Mouse (Mus musculus) stomach, postnatal 0 days (tissue): ENCODE measurements around the gene Prr15l. TPM values are rescaled to one million over a fixed set of nuclear protein-coding genes. Genes with fewer than 3 reads are reported as not detected.

Experiments used
- ATAC-seq: fragments of 200-750 bp; cut with Nextera tagmentation; 2 replicates; pipeline ENCODE4 v1.8.0; 2017; ENCODE audit not compliant: low FRiP score, low TSS enrichment
- DNase-seq: peaks from one replicate; pipeline ENCODE4 v3.0.0-alpha.2; 2016; ENCODE audit warnings: low spot score
- H3K27ac ChIP-seq: fragments of 300-500 bp; sonication (generic); replicated peaks from 2 replicates; pipeline ENCODE4 v1.5.1; 2014; ENCODE audit warnings: mild to moderate bottlenecking, control low read depth
- H3K27me3 ChIP-seq: fragments of 300-500 bp; sonication (generic); 2 replicates; pipeline ENCODE4 v1.6.1; 2014; ENCODE audit warnings: low read length; ENCODE audit not compliant: control insufficient read depth, insufficient read depth
- H3K36me3 ChIP-seq: fragments of 300-500 bp; sonication (generic); 2 replicates; pipeline ENCODE4 v1.6.1; 2014; ENCODE audit warnings: low read length, mixed read lengths; ENCODE audit not compliant: control insufficient read depth, insufficient read depth
- H3K4me1 ChIP-seq: fragments of 300-500 bp; sonication (generic); replicated peaks from 2 replicates; pipeline ENCODE4 v1.6.1; 2014; ENCODE audit warnings: antibody characterized with exemption; ENCODE audit not compliant: control insufficient read depth, insufficient read depth
- H3K4me2 ChIP-seq: fragments of 300-500 bp; sonication (generic); replicated peaks from 2 replicates; pipeline ENCODE4 v1.6.1; 2014; ENCODE audit warnings: low read depth, mild to moderate bottlenecking, control low read depth, moderate library complexity
- H3K4me3 ChIP-seq: fragments of 300-500 bp; sonication (generic); 2 replicates; pipeline ENCODE4 v1.5.1; 2014; ENCODE audit warnings: low read depth, low read length, control low read depth
- H3K9ac ChIP-seq: fragments of 300-500 bp; sonication (generic); 2 replicates; pipeline ENCODE4 v1.6.1; 2014; ENCODE audit warnings: mild to moderate bottlenecking, low read length, control low read depth, mixed read lengths
- H3K9me3 ChIP-seq: fragments of 300-500 bp; sonication (generic); 2 replicates; pipeline ENCODE4 v1.6.1; 2016; ENCODE audit warnings: low read length; ENCODE audit not compliant: control insufficient read depth
- CTCF ChIP-seq: IDR thresholded peaks from 2 replicates; pipeline ENCODE4 v1.5.1; 2016; ENCODE audit warnings: antibody characterized with exemption, low read depth, mild to moderate bottlenecking, moderate library complexity
- EP300 ChIP-seq: optimal IDR thresholded peaks from 2 replicates; pipeline ENCODE3; 2016; ENCODE audit warnings: antibody characterized with exemption
- WGBS: fragments of 180-500 bp; shearing (Covaris S2); extraction: QIAGEN DNeasy Blood & Tissue Kit; methylation state at CpG from one replicate; pipeline ENCODE4 v1.1.7; 2014; 5-methylcytosine and 5-hydroxymethylcytosine counted together
- polyA plus RNA-seq: library from polyadenylated mRNA; unstranded; fragments of >200 nt; fragmentation: Nextera tagmentation; extraction: Ambion mirVana; gene quantifications from 2 replicates; pipeline ENCODE4 v1.2.1, GENCODE M21; 2015

Gene Prr15l
- polyA plus RNA-seq, 1 experiment from 2014 or later, result 112 TPM

DNA sequence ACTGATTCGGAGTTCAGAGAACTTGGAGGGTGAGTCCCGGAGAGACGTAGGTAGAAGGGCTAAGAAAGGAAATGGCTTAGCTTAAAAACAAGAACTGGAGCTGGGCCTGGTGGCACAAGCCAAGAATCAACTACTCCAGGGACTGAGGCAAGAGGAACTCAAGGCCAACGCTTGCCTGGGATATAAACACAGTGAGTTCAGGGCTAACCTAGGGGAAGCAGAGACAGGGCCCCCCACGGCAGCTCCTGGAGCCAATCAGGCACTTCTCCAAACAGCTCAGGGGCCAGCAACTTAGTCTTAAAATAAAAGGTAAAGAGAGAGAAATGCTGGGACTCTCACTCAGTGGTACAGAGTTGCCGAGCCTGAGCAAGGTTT is 10.5 kb downstream of the Prr15l start:
- H3K4me2 ChIP-seq, result no peak overlapping the region
- no peak overlapping the region for H3K9ac ChIP-seq
- peak overlapping the region; percentile 78 for H3K27ac ChIP-seq
- peaks cover 2% of the 10 kb centered on the region; the same call in 1 of the 2 replicates for H3K4me1 ChIP-seq
- no peaks in the 10 kb centered on the region for H3K9me3 ChIP-seq
- WGBS, result 57% methylated on average over 6 of the region's 6 CpGs
- H3K36me3 ChIP-seq, result peaks cover 4% of the 10 kb centered on the region
- TF ChIP-seq CTCF, result no peak
- ATAC-seq (no peak), DNase-seq (no peak)
- no peak overlapping the region for H3K4me3 ChIP-seq
- H3K27me3 ChIP-seq, result no peaks in the 10 kb centered on the region

DNA sequence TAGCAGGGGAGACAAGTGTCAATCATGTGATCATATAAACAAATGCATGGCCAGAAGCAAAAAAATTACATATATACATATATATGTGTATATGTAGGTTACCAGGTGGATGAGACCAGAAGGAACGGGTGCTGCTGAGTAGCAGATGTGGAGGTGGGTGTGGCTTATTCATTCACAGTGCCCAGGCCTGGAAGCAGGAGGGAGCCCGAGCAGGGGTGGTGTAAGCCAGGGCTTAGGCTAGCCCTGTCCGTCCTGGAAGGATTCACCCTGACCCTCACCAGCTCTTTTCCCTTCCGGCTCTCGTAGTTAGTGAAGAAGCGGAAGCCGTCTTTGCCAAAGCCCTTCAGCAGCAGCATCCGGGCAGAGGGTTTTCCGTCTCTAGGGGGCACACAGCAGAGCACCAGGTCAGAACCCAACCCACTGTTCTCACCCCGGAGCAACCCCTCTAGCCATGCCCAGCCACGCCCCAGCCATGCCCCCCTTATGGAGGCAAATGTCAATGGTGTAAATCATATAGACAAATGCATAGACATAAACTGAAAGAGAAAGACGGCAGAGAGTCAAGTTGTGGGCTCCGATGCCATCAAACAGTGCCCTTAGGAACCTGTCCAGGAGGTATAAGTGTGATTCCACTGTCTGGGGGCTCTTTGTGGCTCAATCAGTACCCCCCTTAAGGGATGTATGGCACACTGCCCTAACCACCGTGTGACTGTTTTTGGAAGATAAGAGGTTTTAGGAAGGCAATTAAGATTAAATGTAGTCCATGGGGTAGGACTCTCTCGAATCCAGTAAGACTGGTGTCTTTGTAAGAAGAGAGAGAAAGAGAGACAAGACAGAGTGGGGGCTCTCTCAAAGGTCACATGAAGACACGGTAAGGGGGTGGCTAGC is 12.9 kb downstream of the Prr15l start:
- TF ChIP-seq CTCF, result 0 out of 2 replicates have a peak, but pooled peaks have one; percentile 2
- TF ChIP-seq EP300, result no peak
- H3K4me3 ChIP-seq, result no peak overlapping the region
- no peaks in the 10 kb centered on the region for H3K9me3 ChIP-seq
- ATAC-seq (no peak), DNase-seq (no peak)
- no peak overlapping the region for H3K4me2 ChIP-seq
- H3K36me3 ChIP-seq, result peaks cover 4% of the 10 kb centered on the region
- no peak overlapping the region for H3K9ac ChIP-seq
- H3K27ac ChIP-seq, result no peak overlapping the region
- 65% methylated on average over 16 of the region's 16 CpGs for WGBS
- peaks cover 3% of the 10 kb centered on the region; the same call in 1 of the 2 replicates for H3K4me1 ChIP-seq
- H3K27me3 ChIP-seq, result no peaks in the 10 kb centered on the region

GRCm38 (mm10) chr11:96941989-96942590 is 14.2 kb downstream of the Prr15l start:
- peak; percentile 67 for DNase-seq
- H3K27me3 ChIP-seq, result no peaks in the 10 kb centered on the region
- no peak overlapping the region for H3K4me2 ChIP-seq
- no peak overlapping the region for H3K4me3 ChIP-seq
- TF ChIP-seq CTCF, result no peak
- TF ChIP-seq EP300, result no peak
- peaks cover 3% of the 10 kb centered on the region; the same call in 1 of the 2 replicates for H3K4me1 ChIP-seq
- peak; percentile 59 for ATAC-seq
- 55% methylated on average over 6 of the region's 6 CpGs for WGBS
- no peaks in the 10 kb centered on the region for H3K9me3 ChIP-seq
- peaks cover 4% of the 10 kb centered on the region for H3K36me3 ChIP-seq
- no peak overlapping the region for H3K9ac ChIP-seq
- H3K27ac ChIP-seq, result 0 out of 2 replicates have a peak overlapping the region, but pooled peaks have one; percentile 35

GRCm38 (mm10) chr11:96943746-96944304 is 15.9 kb downstream of the Prr15l start, which contains the start of gene Pnpo:
TSS of gene Pnpo (minus strand) at chr11:96943986.
- TF ChIP-seq EP300, result no peak
- TF ChIP-seq CTCF, result no peak

GRCm38 (mm10) chr11:96944844-96945580 is 17.1 kb downstream of the Prr15l start:
- WGBS, result 63% methylated on average over 14 of the region's 14 CpGs
- Histone ChIP-seq H3K36me3 (no peaks in the 10 kb centered on the region), H3K4me1 (peaks cover 3% of the 10 kb centered on the region; the same call in 1 of the 2 replicates), H3K4me2 (peak overlapping the region; percentile 82), H3K27me3 (no peaks in the 10 kb centered on the region), H3K27ac (no peak overlapping the region; the same call in 1 of the 2 replicates), H3K4me3 (peak overlapping the region; percentile 52), H3K9me3 (no peaks in the 10 kb centered on the region), H3K9ac (0 out of 2 replicates have a peak overlapping the region, but pooled peaks have one; percentile 35)
- no peak for DNase-seq
- TF ChIP-seq EP300, result no peak
- no peak for TF ChIP-seq CTCF
- no peak for ATAC-seq

More at GRCm38 (mm10) chr11:96943746-96944304, 15.9 kb downstream of the Prr15l start, which contains the start of gene Pnpo:
- Histone ChIP-seq H3K4me1 (peaks cover 3% of the 10 kb centered on the region; the same call in 1 of the 2 replicates), H3K9me3 (no peaks in the 10 kb centered on the region), H3K36me3 (peaks cover 4% of the 10 kb centered on the region), H3K27ac (peak within 1 kb of the TSS; percentile 83), H3K4me2 (peak within 1 kb of the TSS; percentile 82), H3K4me3 (peak within 1 kb of the TSS; percentile 52), H3K27me3 (no peaks in the 10 kb centered on the region), H3K9ac (peak within 1 kb of the TSS; percentile 61)
- DNase-seq (peak; percentile 96), ATAC-seq (peak; percentile 93)
- WGBS, result under 1% methylated on average over 29 of the region's 29 CpGs
